Mouse (Mus musculus) forebrain, embryonic 15.5 days (tissue): Measurements from ENCODE around the gene Ccdc105. TPM values are rescaled to one million over a fixed set of nuclear protein-coding genes. Genes with fewer than 3 reads are reported as not detected.

ENCODE experiments used
- ATAC-seq: fragments of 200-750 bp; cut with Nextera tagmentation; replicated peaks from 2 replicates; pipeline ENCODE4 v1.8.0; 2017; ENCODE audit warnings: mild to moderate bottlenecking, moderate TSS enrichment, moderate library complexity
- H3K27ac ChIP-seq: fragments of 300-500 bp; sonication (generic); replicated peaks from 2 replicates; pipeline ENCODE4 v1.5.1; 2015; ENCODE audit warnings: mild to moderate bottlenecking, inconsistent platforms
- H3K27me3 ChIP-seq: fragments of 300-500 bp; sonication (generic); 2 replicates; pipeline ENCODE4 v1.6.1; 2015; ENCODE audit warnings: inconsistent platforms
- H3K36me3 ChIP-seq: fragments of 300-500 bp; sonication (generic); 2 replicates; pipeline ENCODE4 v1.6.1; 2015; ENCODE audit warnings: mild to moderate bottlenecking, inconsistent platforms
- H3K4me1 ChIP-seq: fragments of 300-500 bp; sonication (generic); 2 replicates; pipeline ENCODE4 v1.6.1; 2015; ENCODE audit warnings: inconsistent platforms
- H3K4me2 ChIP-seq: fragments of 300-500 bp; sonication (generic); replicated peaks from 2 replicates; pipeline ENCODE4 v1.6.1; 2015; ENCODE audit warnings: mild to moderate bottlenecking, inconsistent platforms
- H3K4me3 ChIP-seq: fragments of 300-500 bp; sonication (generic); 2 replicates; pipeline ENCODE4 v1.5.1; 2015; ENCODE audit warnings: mild to moderate bottlenecking, inconsistent platforms
- H3K9ac ChIP-seq: fragments of 300-500 bp; sonication (generic); replicated peaks from 2 replicates; pipeline ENCODE4 v1.6.1; 2015; ENCODE audit warnings: mild to moderate bottlenecking, inconsistent platforms
- H3K9me3 ChIP-seq: fragments of 300-500 bp; sonication (generic); 2 replicates; pipeline ENCODE4 v1.6.1; 2016; ENCODE audit warnings: inconsistent platforms
- WGBS: fragments of 180-500 bp; shearing (Covaris S2); methylation state at CpG from one replicate; pipeline ENCODE4 v1.1.7; 2015; ENCODE audit warnings: mixed read lengths; 5-methylcytosine and 5-hydroxymethylcytosine counted together
- polyA plus RNA-seq: library from polyadenylated mRNA; unstranded; fragments of >200 nt; fragmentation: Nextera tagmentation; extraction: Ambion mirVana; gene quantifications from 2 replicates; pipeline ENCODE4 v1.2.1, GENCODE M21; 2015

The Ccdc105 gene
- polyA plus RNA-seq, result 0.10 and 0.18 TPM in 2 replicates

DNA sequence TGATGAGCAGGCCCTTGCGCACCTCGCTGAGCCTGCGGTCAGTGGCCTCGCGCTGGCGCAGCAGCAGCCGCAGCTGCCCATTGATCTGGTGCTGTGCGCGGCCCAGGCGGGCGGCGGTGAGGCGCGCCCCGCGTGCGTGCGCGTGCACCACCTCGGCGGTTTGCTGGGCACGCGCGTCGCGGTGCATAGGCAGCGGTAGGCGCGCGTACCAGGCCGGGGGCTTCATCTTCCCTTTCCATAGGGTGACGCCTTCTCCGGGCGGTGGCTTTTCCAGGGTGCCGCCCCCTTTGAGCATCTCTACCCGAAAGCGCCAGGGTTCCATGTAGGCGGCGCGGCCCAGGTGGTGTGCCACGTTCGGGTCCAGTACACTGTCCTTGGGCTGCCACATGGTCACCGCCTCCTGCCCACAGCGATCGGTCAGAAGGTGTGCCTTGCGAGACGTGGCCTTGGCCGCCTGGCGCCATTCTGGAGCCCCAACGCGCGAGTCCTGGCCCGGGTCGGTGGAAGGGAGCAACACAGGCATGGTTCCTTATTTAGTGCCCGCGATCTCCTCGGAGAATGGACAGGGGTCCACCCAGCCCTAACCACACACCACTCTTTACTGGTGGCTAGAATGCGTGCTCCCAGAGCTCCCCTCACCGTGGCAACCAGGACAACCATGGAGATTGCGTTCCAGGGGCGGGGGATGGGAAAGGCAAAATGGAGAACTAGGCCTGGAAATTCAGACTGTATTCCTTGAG lies at the start of gene Ccdc105:
Gene Ccdc105, minus strand, starts transcription at position 614 of the 740 bp plus-strand sequence.
- Histone ChIP-seq H3K27ac (peak within 1 kb of the TSS; percentile 86), H3K27me3 (no peaks in the 10 kb centered on the region), H3K9ac (peak within 1 kb of the TSS; percentile 82), H3K4me1 (peaks cover 12% of the 10 kb centered on the region), H3K36me3 (no peaks in the 10 kb centered on the region), H3K9me3 (no peaks in the 10 kb centered on the region), H3K4me3 (peak within 1 kb of the TSS; percentile 55), H3K4me2 (peak within 1 kb of the TSS; percentile 92)
- peak; percentile 93 for ATAC-seq
- WGBS, result under 1% methylated on average over 59 of the region's 61 CpGs

GRCm38 (mm10) chr10:78801449-78801848 lies 48.6 kb upstream of the Ccdc105 start:
- no peak overlapping the region for H3K27ac ChIP-seq
- no peaks in the 10 kb centered on the region for H3K36me3 ChIP-seq
- H3K9ac ChIP-seq, result no peak overlapping the region
- H3K4me3 ChIP-seq, result no peak overlapping the region
- ATAC-seq, result no peak
- 83% methylated on average over 2 of the region's 2 CpGs for WGBS
- no peaks in the 10 kb centered on the region for H3K4me1 ChIP-seq
- no peaks in the 10 kb centered on the region for H3K9me3 ChIP-seq
- H3K27me3 ChIP-seq, result no peaks in the 10 kb centered on the region
- H3K4me2 ChIP-seq, result no peak overlapping the region

GRCm38 (mm10) chr10:78790561-78790960 lies 37.7 kb upstream of the Ccdc105 start:
- Histone ChIP-seq H3K4me2 (no peak overlapping the region), H3K9ac (no peak overlapping the region), H3K27me3 (no peaks in the 10 kb centered on the region), H3K9me3 (no peaks in the 10 kb centered on the region), H3K4me1 (peaks cover 12% of the 10 kb centered on the region), H3K36me3 (no peaks in the 10 kb centered on the region), H3K4me3 (no peak overlapping the region), H3K27ac (no peak overlapping the region)
- no peak for ATAC-seq
- 39% methylated on average over 1 of the region's 1 CpGs for WGBS

GRCm38 (mm10) chr10:78787566-78788087 lies 34.8 kb upstream of the Ccdc105 start:
- Histone ChIP-seq H3K4me1 (peaks cover 12% of the 10 kb centered on the region), H3K4me2 (peak overlapping the region; percentile 54), H3K27ac (peak overlapping the region; percentile 54), H3K27me3 (no peaks in the 10 kb centered on the region), H3K4me3 (peak overlapping the region; percentile 51), H3K9ac (peak overlapping the region; percentile 63), H3K9me3 (no peaks in the 10 kb centered on the region), H3K36me3 (no peaks in the 10 kb centered on the region)
- WGBS, result 8% methylated on average over 22 of the region's 22 CpGs
- peak; percentile 97 for ATAC-seq

- Histone ChIP-seq H3K9me3 (no peaks in the 10 kb centered on the region), H3K27ac (no peak within 1 kb of the TSS), H3K27me3 (no peaks in the 10 kb centered on the region), H3K4me3 (peak within 1 kb of the TSS; percentile 55), H3K9ac (peak within 1 kb of the TSS; percentile 60), H3K4me2 (peak within 1 kb of the TSS; percentile 95), H3K36me3 (no peaks in the 10 kb centered on the region), H3K4me1 (peaks cover 12% of the 10 kb centered on the region)
- ATAC-seq, result peak; percentile 90
- under 1% methylated on average over 49 of the region's 54 CpGs for WGBS
Observed at GRCm38 (mm10) chr10:78779981-78780651, 27.3 kb upstream of the Ccdc105 start, which contains the start of gene Slc1a6. Gene Slc1a6 (plus strand): TSS chr10:78780496.

DNA sequence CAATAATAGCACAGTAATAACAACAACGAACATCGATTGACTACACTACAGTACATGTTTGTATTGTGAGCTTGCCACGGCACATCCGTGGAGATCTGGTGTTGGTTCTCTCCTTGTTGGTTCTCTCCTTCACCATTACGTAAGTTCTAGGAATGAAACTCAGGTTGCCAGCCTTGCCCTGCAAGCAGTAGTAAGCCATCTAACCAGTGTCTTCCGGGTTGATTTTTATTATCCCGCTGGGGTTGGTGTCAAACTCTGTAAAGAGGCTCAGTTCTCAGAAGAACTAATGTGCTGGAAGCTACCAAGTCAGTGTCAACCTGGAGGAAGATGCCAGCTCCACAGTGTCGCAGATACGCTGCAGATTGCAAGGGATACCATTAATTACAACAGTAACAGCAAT lies 26.7 kb upstream of the Ccdc105 start:
- no peaks in the 10 kb centered on the region for H3K36me3 ChIP-seq
- H3K27ac ChIP-seq, result no peak overlapping the region

GRCm38 (mm10) chr10:78775830-78776229 lies 23.0 kb upstream of the Ccdc105 start:
- no peak overlapping the region for H3K4me2 ChIP-seq
- no peak for ATAC-seq
- H3K9me3 ChIP-seq, result no peaks in the 10 kb centered on the region
- no peak overlapping the region for H3K9ac ChIP-seq
- H3K4me3 ChIP-seq, result no peak overlapping the region
- no peak overlapping the region for H3K27ac ChIP-seq
- WGBS, result 21% methylated on average over 4 of the region's 4 CpGs
- no peaks in the 10 kb centered on the region for H3K36me3 ChIP-seq
- H3K27me3 ChIP-seq, result no peaks in the 10 kb centered on the region
- peaks cover 10% of the 10 kb centered on the region for H3K4me1 ChIP-seq

More for the DNA sequence above, 26.7 kb upstream of the Ccdc105 start:
- 60% methylated on average over 9 of the region's 9 CpGs for WGBS
- H3K9me3 ChIP-seq, result no peaks in the 10 kb centered on the region
- peaks cover 12% of the 10 kb centered on the region for H3K4me1 ChIP-seq
- no peaks in the 10 kb centered on the region for H3K27me3 ChIP-seq
- H3K4me3 ChIP-seq, result peak overlapping the region; percentile 55
- ATAC-seq, result peak; percentile 20
- peak overlapping the region; percentile 95 for H3K4me2 ChIP-seq
- H3K9ac ChIP-seq, result peak overlapping the region; percentile 60

DNA sequence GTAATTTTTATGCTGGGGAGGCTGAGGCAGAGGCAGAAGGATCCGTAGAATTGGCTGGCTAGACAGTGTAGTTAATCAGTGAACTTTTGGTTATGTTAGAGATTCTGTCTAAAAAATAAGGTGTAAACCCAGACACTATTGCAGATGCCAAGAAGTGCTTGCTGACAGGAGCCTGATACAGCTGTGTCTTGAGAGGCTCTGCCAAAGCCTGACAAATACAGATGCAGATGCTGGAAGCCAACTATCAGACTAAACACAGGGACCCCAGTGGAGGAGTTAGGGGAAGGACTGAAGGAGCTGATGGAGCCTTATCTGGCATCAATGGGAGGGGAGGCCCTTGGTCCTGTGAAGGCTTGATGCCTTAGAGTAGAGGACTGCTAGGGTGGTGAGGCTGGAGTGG lies 12.7 kb upstream of the Ccdc105 start:
- H3K4me1 ChIP-seq, result no peaks in the 10 kb centered on the region
- no peak overlapping the region for H3K27ac ChIP-seq
- no peaks in the 10 kb centered on the region for H3K36me3 ChIP-seq
- H3K9ac ChIP-seq, result no peak overlapping the region
- no peaks in the 10 kb centered on the region for H3K27me3 ChIP-seq
- WGBS, result 90% methylated on average over 1 of the region's 1 CpGs
- no peak overlapping the region for H3K4me3 ChIP-seq
- no peaks in the 10 kb centered on the region for H3K9me3 ChIP-seq
- no peak overlapping the region for H3K4me2 ChIP-seq
- no peak for ATAC-seq

DNA sequence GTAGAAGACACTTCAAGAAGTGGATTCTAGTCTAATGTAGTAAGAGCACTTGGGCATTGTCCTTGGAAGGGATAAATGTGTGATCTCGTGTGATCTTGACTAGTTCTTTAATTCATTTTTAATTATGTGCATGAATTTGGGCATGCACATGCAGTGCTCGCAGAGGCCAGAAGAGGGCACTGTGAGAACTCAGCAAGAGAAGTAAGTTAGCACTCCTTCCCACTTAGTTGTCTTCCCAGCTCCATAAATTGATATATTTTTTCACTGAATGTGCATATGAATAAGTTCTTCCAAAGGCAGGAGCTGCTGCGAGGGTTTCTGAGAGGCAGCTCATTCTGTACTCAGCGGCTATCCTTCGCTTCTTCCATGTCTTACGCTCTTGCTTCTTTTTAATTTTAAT lies 3.2 kb upstream of the Ccdc105 start:
- Histone ChIP-seq H3K9me3 (no peaks in the 10 kb centered on the region), H3K4me2 (no peak overlapping the region), H3K4me1 (peaks cover 11% of the 10 kb centered on the region), H3K4me3 (no peak overlapping the region), H3K27ac (no peak overlapping the region), H3K9ac (no peak overlapping the region), H3K27me3 (no peaks in the 10 kb centered on the region), H3K36me3 (no peaks in the 10 kb centered on the region)
- 32% methylated on average over 6 of the region's 6 CpGs for WGBS
- no peak for ATAC-seq

DNA sequence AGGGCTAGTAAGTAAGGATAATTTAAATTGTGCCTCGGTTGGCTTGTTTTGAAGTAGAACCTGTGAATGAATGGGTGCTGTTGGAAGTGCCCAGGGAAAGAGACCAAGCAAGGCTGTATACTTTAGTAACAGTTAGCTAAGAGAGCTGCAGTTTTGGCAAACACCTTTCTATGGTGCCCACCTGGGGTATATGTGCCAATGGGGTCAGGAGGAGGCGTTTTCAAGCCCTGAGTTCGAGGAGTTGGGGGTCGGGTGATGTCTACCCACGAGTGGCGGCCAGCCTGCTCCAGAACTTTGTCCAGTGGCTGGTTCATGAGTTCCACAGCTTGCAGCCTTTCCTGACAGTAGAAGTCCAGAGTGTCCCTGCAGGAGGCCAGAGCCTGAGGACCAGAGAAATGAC lies 3.9 kb downstream of the Ccdc105 start:
- ATAC-seq, result no peak
- Histone ChIP-seq H3K4me2 (no peak overlapping the region), H3K9me3 (no peaks in the 10 kb centered on the region), H3K4me1 (peaks cover 20% of the 10 kb centered on the region), H3K27ac (no peak overlapping the region), H3K36me3 (no peaks in the 10 kb centered on the region), H3K9ac (no peak overlapping the region), H3K27me3 (no peaks in the 10 kb centered on the region), H3K4me3 (no peak overlapping the region)
- WGBS, result 89% methylated on average over 6 of the region's 6 CpGs

GRCm38 (mm10) chr10:78748161-78748560 lies 4.7 kb downstream of the Ccdc105 start:
- no peaks in the 10 kb centered on the region for H3K9me3 ChIP-seq
- no peak overlapping the region for H3K27ac ChIP-seq
- H3K36me3 ChIP-seq, result no peaks in the 10 kb centered on the region
- H3K4me1 ChIP-seq, result peaks cover 20% of the 10 kb centered on the region
- H3K4me2 ChIP-seq, result peak overlapping the region; percentile 62
- no peak overlapping the region for H3K4me3 ChIP-seq
- H3K27me3 ChIP-seq, result no peaks in the 10 kb centered on the region
- ATAC-seq, result no peak
- no peak overlapping the region for H3K9ac ChIP-seq
- 80% methylated on average over 13 of the region's 13 CpGs for WGBS

GRCm38 (mm10) chr10:78747035-78747721 lies 5.7 kb downstream of the Ccdc105 start:
- Histone ChIP-seq H3K9ac (peak overlapping the region; percentile 40), H3K4me2 (peak overlapping the region; percentile 62), H3K27ac (no peak overlapping the region), H3K4me1 (peaks cover 15% of the 10 kb centered on the region), H3K27me3 (no peaks in the 10 kb centered on the region), H3K9me3 (no peaks in the 10 kb centered on the region), H3K4me3 (peak overlapping the region; percentile 42), H3K36me3 (no peaks in the 10 kb centered on the region)
- ATAC-seq, result peak; percentile 79
- WGBS, result 1% methylated on average over 27 of the region's 27 CpGs
